Mouse (Mus musculus): Measurements from ENCODE around the gene Myocos.

- TF ChIP-seq CTCF (IDR thresholded peaks at IDR 0.05; ENCODE audit: extremely low read depth, insufficient read length, insufficient replicate concordance, low read depth, low read length) = no peak
- TF ChIP-seq POLR2A (IDR thresholded peaks at IDR 0.05; ENCODE audit: low read depth, low read length) = no peak
Observed at GRCm38 (mm10) chr1:162697866-162698265, 39.8 kb upstream of the Myocos start.
